15 mouse cellular contexts compared by ENCODE assay signal in genomic region chr17:87461499-87461896, GRCm38 (mm10). TPM values are rescaled to one million over a fixed set of nuclear protein-coding genes. Genes with fewer than 3 reads are reported as not detected.
DNase-seq lines count a peak whose midpoint lies in the region; ATAC-seq and TF ChIP-seq lines count a peak whose summit lies in the region.
"Had no signal": no experiment of that assay in that cellular context is flagged by ENCODE, and none has a peak within 500 bp of the region (broad histone marks: within the 10 kb centered on the region; RNA-seq: fewer than 3 reads in every experiment).

No protein-coding gene starts in this region.

- H3K4me3 ChIP-seq in kidney, postnatal 0 days (replicated peaks; ENCODE audit: low read depth, low read length) = no peak overlapping the region
- H3K4me3 ChIP-seq in ES-Bruce4 (ENCODE audit: low read depth, low read length) = no peak overlapping the region
- no peak overlapping the region for H3K4me3 ChIP-seq in cortical plate, adult 2 months (ENCODE audit: insufficient read depth, low read length)
- H3K4me3 ChIP-seq in hindbrain, postnatal 0 days (ENCODE audit: low read length) = no peak overlapping the region

- peak; percentile 52; the same call in 1 of the 2 replicates for TF ChIP-seq CTCF in kidney, postnatal 0 days (IDR thresholded peaks at IDR 0.05; ENCODE audit: low read depth)
- TF ChIP-seq CTCF in ES-Bruce4 (IDR thresholded peaks at IDR 0.05; ENCODE audit: low read depth, low read length) = peak; percentile 2
- 0 out of 2 replicates have a peak, but pooled peaks have one; percentile 10 for TF ChIP-seq CTCF in cortical plate, adult 2 months (IDR thresholded peaks at IDR 0.05; ENCODE audit: extremely low read depth, insufficient read depth, low read length)
- peak; percentile 42; the same call in 1 of the 2 replicates for TF ChIP-seq CTCF in hindbrain, postnatal 0 days (IDR thresholded peaks at IDR 0.05; ENCODE audit: low read depth)

- WGBS in kidney, postnatal 0 days = 47% methylated on average over 3 of the region's 3 CpGs
- 42% methylated on average over 3 of the region's 3 CpGs for WGBS in hindbrain, postnatal 0 days

- no peaks in the 10 kb centered on the region for H3K27me3 ChIP-seq in kidney, postnatal 0 days (ENCODE audit: insufficient read depth, low read length)
- no peaks in the 10 kb centered on the region for H3K27me3 ChIP-seq in ES-Bruce4 (ENCODE audit: control insufficient read depth, insufficient read depth, low read length, poor library complexity, severe bottlenecking)
- H3K27me3 ChIP-seq in hindbrain, postnatal 0 days (ENCODE audit: insufficient read depth, low read length) = no peaks in the 10 kb centered on the region
- H3K27me3 ChIP-seq: limb, embryonic 15.5 days had no signal

- no peak overlapping the region for H3K27ac ChIP-seq in kidney, postnatal 0 days
- H3K27ac ChIP-seq in ES-Bruce4 (ENCODE audit: insufficient read depth, low read length) = no peak overlapping the region
- H3K27ac ChIP-seq in cortical plate, adult 2 months (ENCODE audit: insufficient read depth, low read length) = peak overlapping the region; percentile 79
- no peak overlapping the region for H3K27ac ChIP-seq in hindbrain, postnatal 0 days
- H3K27ac ChIP-seq: limb, embryonic 15.5 days had no signal

- no peak overlapping the region for H3K4me2 ChIP-seq in kidney, postnatal 0 days (ENCODE audit: low read length)
- H3K4me2 ChIP-seq in hindbrain, postnatal 0 days (ENCODE audit: low read depth, low read length) = no peak overlapping the region

- H3K4me1 ChIP-seq in kidney, postnatal 0 days (replicated peaks; ENCODE audit: insufficient read depth, low read length) = peaks cover 29% of the 10 kb centered on the region
- peaks cover 8% of the 10 kb centered on the region for H3K4me1 ChIP-seq in ES-Bruce4 (ENCODE audit: control insufficient read depth, insufficient read depth, low read length)
- H3K4me1 ChIP-seq in cortical plate, adult 2 months (ENCODE audit: control insufficient read depth, insufficient read depth, low read length) = peaks cover 22% of the 10 kb centered on the region
- H3K4me1 ChIP-seq in hindbrain, postnatal 0 days (ENCODE audit: insufficient read depth, low read length) = peaks cover 37% of the 10 kb centered on the region

- no peak for TF ChIP-seq POLR2A in ES-Bruce4 (IDR thresholded peaks at IDR 0.05; ENCODE audit: insufficient read depth, low read length)
- TF ChIP-seq POLR2A in cortical plate, adult 2 months (IDR thresholded peaks at IDR 0.05; ENCODE audit: extremely low read depth, insufficient read depth, low read length) = no peak

- H3K36me3 ChIP-seq in kidney, postnatal 0 days (ENCODE audit: insufficient read depth, low read length) = no peaks in the 10 kb centered on the region
- peaks cover 4% of the 10 kb centered on the region; the same call in 1 of the 2 replicates for H3K36me3 ChIP-seq in ES-Bruce4 (ENCODE audit: control insufficient read depth, insufficient read depth, low read length, poor library complexity, severe bottlenecking)
- no peaks in the 10 kb centered on the region for H3K36me3 ChIP-seq in hindbrain, postnatal 0 days (ENCODE audit: insufficient read depth, low read length)
- H3K36me3 ChIP-seq: G1E; limb, embryonic 15.5 days had no signal

- no peak for ATAC-seq in kidney, postnatal 0 days (replicated peaks; ENCODE audit: low FRiP score, low read depth)
- ATAC-seq in hindbrain, postnatal 0 days = no peak

- H3K9me3 ChIP-seq in kidney, postnatal 0 days (replicated peaks; ENCODE audit: low read length) = no peaks in the 10 kb centered on the region
- no peaks in the 10 kb centered on the region for H3K9me3 ChIP-seq in ES-Bruce4 (replicated peaks; ENCODE audit: control insufficient read depth, insufficient read depth, low read length, poor library complexity, severe bottlenecking)
- H3K9me3 ChIP-seq in hindbrain, postnatal 0 days (ENCODE audit: low read length) = no peaks in the 10 kb centered on the region
- H3K9me3 ChIP-seq: G1E; limb, embryonic 15.5 days had no signal

- no peak overlapping the region for H3K9ac ChIP-seq in kidney, postnatal 0 days (ENCODE audit: low read depth, low read length)
- no peak overlapping the region for H3K9ac ChIP-seq in ES-Bruce4 (ENCODE audit: low read depth, poor library complexity, severe bottlenecking)
- no peak overlapping the region for H3K9ac ChIP-seq in hindbrain, postnatal 0 days (replicated peaks; ENCODE audit: low read length)
- H3K9ac ChIP-seq: limb, embryonic 15.5 days had no signal

- TF ChIP-seq EP300 in ES-Bruce4 (IDR thresholded peaks at IDR 0.05; ENCODE audit: insufficient read depth, low read depth, low read length) = no peak

- no peak for DNase-seq in kidney, postnatal 0 days (ENCODE audit: low spot score)
- no peak for DNase-seq in kidney, postnatal 14 days
- no peak for DNase-seq in hindbrain, postnatal 0 days (ENCODE audit: low spot score)
- no peak for DNase-seq in cerebellum, adult 9-11 months
- no peak for DNase-seq in spleen, postnatal 4 days (ENCODE audit: low spot score in 2 of 2)
- DNase-seq in ovary, postnatal 10 days (ENCODE audit: low spot score) = no peak
- DNase-seq: adrenal gland, postnatal 14 days; cerebellum, postnatal 25 days; right cerebral cortex, postnatal 4 days had no signal

RNA-seq across cellular contexts. Expression of gene Calm2, which starts 14.8 kb away (rescaled TPM):
- polyA plus RNA-seq in kidney, postnatal 0 days (2015; fragmentation: Nextera tagmentation; extraction: Ambion mirVana) = 1,007 and 1,080 TPM in 2 replicates
- 1,141 and 1,173 TPM in 2 replicates for polyA plus RNA-seq in ES-Bruce4 (2011; ENCODE audit: insufficient read depth, insufficient read length, low read depth, missing spikeins)
- 2,529 and 2,563 TPM in 2 replicates for polyA plus RNA-seq in cortical plate, adult 2 months (2012; rRNA removed)
- 841 and 932 TPM in 2 replicates for total RNA-seq in hindbrain, postnatal 0 days (2014; rRNA removed)
- 3,128 and 3,189 TPM in 2 replicates for polyA plus RNA-seq in hindbrain, postnatal 0 days (2015; fragmentation: Nextera tagmentation; extraction: Ambion mirVana)

RNA-seq across cellular contexts. Expression of gene Stpg4, which starts 34.0 kb away (rescaled TPM):
- polyA plus RNA-seq in kidney, postnatal 0 days (2015; fragmentation: Nextera tagmentation; extraction: Ambion mirVana) = not detected in 2 replicates
- polyA plus RNA-seq in ES-Bruce4 (2011; ENCODE audit: insufficient read depth, insufficient read length, low read depth, missing spikeins) = not detected in 2 replicates
- polyA plus RNA-seq in cortical plate, adult 2 months (2012; rRNA removed) = not detected in 2 replicates
- 0.31 TPM in 1 of 2 replicates, not detected in the other for total RNA-seq in hindbrain, postnatal 0 days (2014; rRNA removed)
- polyA plus RNA-seq in hindbrain, postnatal 0 days (2015; fragmentation: Nextera tagmentation; extraction: Ambion mirVana) = not detected in 2 replicates
- total RNA-seq: adrenal gland, postnatal 14 days; monocyte, adult 5-6 weeks had no signal
- polyA plus RNA-seq: G1E; heart, embryonic 14.5 days; limb, embryonic 15.5 days had no signal

Comparison
In these comparisons a context has a peak if more than half of its experiments do, and no peak if none do; other contexts are left out.
1. CTCF ChIP-seq: peak in every context shown above with its lines; median percentile 52 in kidney, postnatal 0 days; 42 in hindbrain, postnatal 0 days; 10 in cortical plate, adult 2 months; 2 in ES-Bruce4.